Mouse (Mus musculus) myocyte (in vitro differentiated cells): Measurements from ENCODE around the gene Ulk4.

Experiments used
- CEBPB ChIP-seq: IDR thresholded peaks from 2 replicates; pipeline ENCODE4 v1.6.1; 2011; ENCODE audit warnings: mild to moderate bottlenecking, moderate library complexity; ENCODE audit not compliant: poor library complexity, insufficient read depth, severe bottlenecking
- E2F4 ChIP-seq: IDR thresholded peaks from one replicate; pipeline ENCODE4 v1.6.1; 2011; ENCODE audit warnings: mild to moderate bottlenecking, control low read depth, moderate library complexity; ENCODE audit not compliant: insufficient read depth
- MAX ChIP-seq: IDR thresholded peaks from one replicate; pipeline ENCODE4 v1.6.1; 2011; ENCODE audit warnings: low read depth, mild to moderate bottlenecking, control low read depth
- MYOD1 ChIP-seq, 3 experiments: IDR thresholded peaks; one replicate each; pipeline ENCODE4 v1.6.1; 2011; ENCODE audit warnings: control low read depth in 2 of 3, low read depth in 2 of 3, mild to moderate bottlenecking in 2 of 3, moderate library complexity in 1 of 3; ENCODE audit not compliant: insufficient read length in 2 of 3, control insufficient read depth in 1 of 3
- POLR2A ChIP-seq: IDR thresholded peaks from one replicate; pipeline ENCODE4 v1.6.1; 2011; ENCODE audit warnings: low read depth, mild to moderate bottlenecking, control low read depth, moderate library complexity; ENCODE audit not compliant: insufficient read length
- POLR2AphosphoS2 ChIP-seq: IDR thresholded peaks from one replicate; pipeline ENCODE4 v1.6.1; 2011; ENCODE audit warnings: low read depth, control low read depth; ENCODE audit not compliant: insufficient read length
- REST ChIP-seq: IDR thresholded peaks from one replicate; pipeline ENCODE4 v1.6.1; 2011; ENCODE audit warnings: mild to moderate bottlenecking, control low read depth, moderate library complexity; ENCODE audit not compliant: insufficient read depth, insufficient read length
- SRF ChIP-seq: IDR thresholded peaks from one replicate; pipeline ENCODE4 v1.6.1; 2011; ENCODE audit warnings: low read depth; ENCODE audit not compliant: control insufficient read depth, insufficient read length
- TCF12 ChIP-seq: IDR thresholded peaks from one replicate; pipeline ENCODE4 v1.6.1; 2011; ENCODE audit warnings: mild to moderate bottlenecking, control low read depth; ENCODE audit not compliant: poor library complexity, insufficient read depth, severe bottlenecking
- USF1 ChIP-seq: IDR thresholded peaks from one replicate; pipeline ENCODE4 v1.6.1; 2011; ENCODE audit warnings: low read depth, mild to moderate bottlenecking, control low read depth, moderate library complexity

- no peak for TF ChIP-seq POLR2A
- no peak for TF ChIP-seq CEBPB
- TF ChIP-seq MYOD1 (IDR thresholded peaks at IDR 0.05; ENCODE audit: control insufficient read depth in 1 of 3, insufficient read length in 2 of 3, low read depth in 2 of 3) = no peak
- no peak for TF ChIP-seq TCF12
- no peak for TF ChIP-seq USF1
- no peak for TF ChIP-seq MAX
- no peak for TF ChIP-seq SRF
- no peak for TF ChIP-seq POLR2AphosphoS2
- no peak for TF ChIP-seq E2F4
- no peak for TF ChIP-seq REST
These were observed 5.8 kb downstream of the Ulk4 start for GRCm38 (mm10) chr9:121271149-121271548.
